Mouse (Mus musculus): ENCODE measurements around the gene Slc22a29.
"Not testable (repeated sequence)": the region's sequence is repeated elsewhere in the genome, so short reads cannot be mapped to it uniquely, and the experiment has no call there.

DNA sequence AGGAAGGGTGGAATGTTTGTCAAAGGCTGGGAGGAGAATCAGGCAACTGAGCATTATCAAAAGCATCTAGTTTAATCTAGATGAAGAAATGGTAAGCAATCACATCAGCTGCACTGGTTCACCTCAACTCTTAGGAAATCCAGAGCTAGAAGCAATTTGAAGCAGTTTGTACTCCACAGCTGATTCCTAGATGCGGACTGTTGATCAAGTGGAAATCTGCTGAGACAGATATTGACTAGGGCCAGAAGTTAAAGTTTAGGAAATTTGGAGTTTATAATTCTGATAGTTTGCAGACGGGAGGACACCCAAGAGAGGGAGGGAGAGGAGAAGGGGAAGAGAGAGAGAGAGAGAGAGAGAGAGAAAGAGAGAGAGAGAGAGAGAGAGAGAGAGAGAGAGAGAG is 76.0 kb downstream of the Slc22a29 start:
- TF ChIP-seq CTCF (IDR thresholded peaks at IDR 0.05; ENCODE audit: low read depth, low read length); POLR2AphosphoS5 (IDR thresholded peaks at IDR 0.05; ENCODE audit: insufficient replicate concordance, low read depth, low read length); TAL1 (conservative IDR thresholded peaks at IDR 0.05; ENCODE audit: low read depth, low read length): not testable (repeated sequence)
